15 mouse cellular contexts compared by ENCODE assay signal in genomic region chr13:92635040-92635439, GRCm38 (mm10). TPM values are rescaled to one million over a fixed set of nuclear protein-coding genes. Genes with fewer than 3 reads are reported as not detected.
DNase-seq lines count a peak whose midpoint lies in the region; ATAC-seq lines count a peak whose summit lies in the region.
"Had no signal": no experiment of that assay in that cellular context is flagged by ENCODE, and none has a peak within 500 bp of the region (broad histone marks: within the 10 kb centered on the region; RNA-seq: fewer than 3 reads in every experiment).

No protein-coding gene starts in this region.

- no peak for DNase-seq in heart, postnatal 10 days
- DNase-seq in liver, embryonic 11.5 days (ENCODE audit: low spot score): no peak
- peak; percentile 61 for DNase-seq in embryo, embryonic 11 days
- peak; percentile 44 to 53 for DNase-seq in kidney, postnatal 4 days
- no peak for DNase-seq in ovary, postnatal 10 days (ENCODE audit: low spot score)
- DNase-seq: cerebellum, postnatal 10 days; thymus, adult 2 months had no signal

- no peak overlapping the region for H3K9ac ChIP-seq in heart, embryonic 12.5 days
- H3K9ac ChIP-seq in liver, embryonic 12.5 days: no peak overlapping the region
- no peak overlapping the region for H3K9ac ChIP-seq in liver, embryonic 11.5 days (ENCODE audit: low read depth, low read length)
- no peak overlapping the region for H3K9ac ChIP-seq in intestine, embryonic 15.5 days
- H3K9ac ChIP-seq: limb, embryonic 15.5 days had no signal

- no peaks in the 10 kb centered on the region; the same call in 1 of the 2 replicates for H3K36me3 ChIP-seq in heart, embryonic 12.5 days
- peaks cover 28% of the 10 kb centered on the region for H3K36me3 ChIP-seq in liver, embryonic 12.5 days
- H3K36me3 ChIP-seq in liver, embryonic 11.5 days (ENCODE audit: control insufficient read depth, insufficient read depth, low read length): no peaks in the 10 kb centered on the region; the same call in 1 of the 2 replicates
- no peaks in the 10 kb centered on the region for H3K36me3 ChIP-seq in intestine, embryonic 15.5 days
- H3K36me3 ChIP-seq: limb, embryonic 15.5 days had no signal

- H3K4me1 ChIP-seq in heart, embryonic 12.5 days (replicated peaks): peaks cover 56% of the 10 kb centered on the region
- peaks cover 98% of the 10 kb centered on the region for H3K4me1 ChIP-seq in liver, embryonic 12.5 days
- peaks cover 58% of the 10 kb centered on the region for H3K4me1 ChIP-seq in liver, embryonic 11.5 days (replicated peaks; ENCODE audit: control insufficient read depth, insufficient read depth, low read length)
- H3K4me1 ChIP-seq in intestine, embryonic 15.5 days (replicated peaks): peaks cover 31% of the 10 kb centered on the region

- intact Hi-C loops in heart, postnatal 10 days (cut with DNase I): no loop called here

- H3K4me2 ChIP-seq in heart, embryonic 12.5 days: no peak overlapping the region
- H3K4me2 ChIP-seq in liver, embryonic 12.5 days: no peak overlapping the region
- H3K4me2 ChIP-seq in liver, embryonic 11.5 days: no peak overlapping the region
- no peak overlapping the region for H3K4me2 ChIP-seq in intestine, embryonic 15.5 days (replicated peaks)
- H3K4me2 ChIP-seq: limb, embryonic 15.5 days had no signal

- peak overlapping the region; percentile 41; the same call in 1 of the 2 replicates for H3K27ac ChIP-seq in heart, embryonic 12.5 days (ENCODE audit: poor library complexity, severe bottlenecking)
- peak overlapping the region; percentile 71; the same call in 1 of the 2 replicates for H3K27ac ChIP-seq in liver, embryonic 12.5 days
- H3K27ac ChIP-seq in liver, embryonic 11.5 days (ENCODE audit: low read depth, low read length): no peak overlapping the region; the same call in 1 of the 2 replicates
- no peak overlapping the region for H3K27ac ChIP-seq in intestine, embryonic 15.5 days
- H3K27ac ChIP-seq: heart, adult 2 months; limb, embryonic 15.5 days had no signal

- ATAC-seq in heart, embryonic 12.5 days (ENCODE audit: insufficient number of reproducible peaks, low FRiP score): peak; percentile 70
- no peak for ATAC-seq in liver, embryonic 12.5 days
- no peak for ATAC-seq in liver, embryonic 11.5 days (replicated peaks; ENCODE audit: low FRiP score)
- ATAC-seq in intestine, embryonic 15.5 days: no peak

- WGBS in heart, embryonic 12.5 days: 61% methylated on average over 2 of the region's 2 CpGs
- 72% methylated on average over 2 of the region's 2 CpGs for whole genome bisulfite sequencing in liver, embryonic 12.5 days (ENCODE audit: insufficient replicate concordance)
- 58% methylated on average over 2 of the region's 2 CpGs for WGBS in liver, embryonic 11.5 days
- 52% methylated on average over 2 of the region's 2 CpGs for WGBS in intestine, embryonic 15.5 days

- H3K9me3 ChIP-seq in heart, embryonic 12.5 days (replicated peaks): 0 out of 2 replicates have a peak, but pooled peaks cover 4% of the 10 kb centered on the region
- H3K9me3 ChIP-seq in liver, embryonic 12.5 days (replicated peaks): 0 out of 2 replicates have a peak, but pooled peaks cover 2% of the 10 kb centered on the region
- H3K9me3 ChIP-seq in liver, embryonic 11.5 days (ENCODE audit: control insufficient read depth, low read length): no peaks in the 10 kb centered on the region
- H3K9me3 ChIP-seq in intestine, embryonic 15.5 days: no peaks in the 10 kb centered on the region
- H3K9me3 ChIP-seq: limb, embryonic 15.5 days had no signal

- no peak overlapping the region for H3K4me3 ChIP-seq in heart, embryonic 12.5 days
- no peak overlapping the region for H3K4me3 ChIP-seq in liver, embryonic 12.5 days
- H3K4me3 ChIP-seq in liver, embryonic 11.5 days (ENCODE audit: low read depth, low read length): no peak overlapping the region
- H3K4me3 ChIP-seq in intestine, embryonic 15.5 days (replicated peaks): no peak overlapping the region
- H3K4me3 ChIP-seq: heart, adult 2 months; limb, embryonic 15.5 days; megakaryocyte, embryonic 14.5 days had no signal

- no peaks in the 10 kb centered on the region for H3K27me3 ChIP-seq in heart, embryonic 12.5 days (replicated peaks)
- H3K27me3 ChIP-seq in liver, embryonic 12.5 days (replicated peaks): no peaks in the 10 kb centered on the region
- no peaks in the 10 kb centered on the region for H3K27me3 ChIP-seq in liver, embryonic 11.5 days (replicated peaks; ENCODE audit: control insufficient read depth, insufficient read depth, low read length)
- H3K27me3 ChIP-seq in intestine, embryonic 15.5 days (replicated peaks): no peaks in the 10 kb centered on the region
- H3K27me3 ChIP-seq: megakaryocyte, embryonic 14.5 days had no signal

RNA-seq across cellular contexts. Expression of gene Serinc5, which starts 24.1 kb away (rescaled TPM):
- polyA plus RNA-seq in heart, embryonic 12.5 days (2016; fragmentation: Nextera tagmentation; extraction: Ambion mirVana): 15.2 and 15.4 TPM in 2 replicates
- 10 to 100 TPM; 30.7 to 36.8 TPM for total RNA-seq in heart, postnatal 10 days (2021)
- polyA plus RNA-seq in liver, embryonic 12.5 days (2016; fragmentation: Nextera tagmentation; extraction: Ambion mirVana): 26.7 and 27.6 TPM in 2 replicates
- polyA plus RNA-seq in liver, embryonic 11.5 days (2014; fragmentation: Nextera tagmentation; extraction: Ambion mirVana): 27.5 and 30.3 TPM in 2 replicates
- 18.3 and 21.4 TPM in 2 replicates for polyA plus RNA-seq in intestine, embryonic 15.5 days (2015; fragmentation: Nextera tagmentation; extraction: Ambion mirVana)

RNA-seq across cellular contexts. Expression of gene Spz1, which starts 59.1 kb away (rescaled TPM):
- polyA plus RNA-seq in heart, embryonic 12.5 days (2016; fragmentation: Nextera tagmentation; extraction: Ambion mirVana): not detected in 2 replicates
- total RNA-seq in heart, postnatal 10 days (2021): not detected
- not detected in 2 replicates for polyA plus RNA-seq in liver, embryonic 12.5 days (2016; fragmentation: Nextera tagmentation; extraction: Ambion mirVana)
- not detected in 2 replicates for polyA plus RNA-seq in liver, embryonic 11.5 days (2014; fragmentation: Nextera tagmentation; extraction: Ambion mirVana)
- not detected in 2 replicates for polyA plus RNA-seq in intestine, embryonic 15.5 days (2015; fragmentation: Nextera tagmentation; extraction: Ambion mirVana)
- total RNA-seq: heart, adult 2 months; left cerebral cortex, adult 18-20 months had no signal
- polyA plus RNA-seq: intestine, embryonic 14.5 days; limb, embryonic 15.5 days had no signal

Comparison
In these comparisons a context has a peak if more than half of its experiments do, and no peak if none do; other contexts are left out.
1. H3K27ac ChIP-seq: peak in heart, embryonic 12.5 days (single experiment) and liver, embryonic 12.5 days (single experiment); none in liver, embryonic 11.5 days (single experiment) and intestine, embryonic 15.5 days (single experiment).
2. DNase-seq: peak in embryo, embryonic 11 days (single experiment) and kidney, postnatal 4 days (2 of 2); none in heart, postnatal 10 days (0 of 2), liver, embryonic 11.5 days (single experiment) and ovary, postnatal 10 days (single experiment).